Mouse (Mus musculus) lung, postnatal 0 days (tissue): ENCODE measurements around the gene Nosip. TPM values are rescaled to one million over a fixed set of nuclear protein-coding genes. Genes with fewer than 3 reads are reported as not detected.
"Not testable (repeated sequence)": the region's sequence is repeated elsewhere in the genome, so short reads cannot be mapped to it uniquely, and the experiment has no call there.

Experiments
- ATAC-seq: fragments of 200-750 bp; cut with Nextera tagmentation; 2 replicates; pipeline ENCODE4 v1.8.0; 2017; ENCODE audit warnings: moderate library complexity
- DNase-seq: peaks from one replicate; pipeline ENCODE4 v3.0.0-alpha.2; 2016; ENCODE audit warnings: low spot score
- H3K27ac ChIP-seq: fragments of 300-500 bp; sonication (generic); 2 replicates; pipeline ENCODE4 v1.5.1; 2014; ENCODE audit warnings: antibody characterized with exemption, mild to moderate bottlenecking, low read length, mixed read lengths
- H3K27me3 ChIP-seq: fragments of 300-500 bp; sonication (generic); replicated peaks from 2 replicates; pipeline ENCODE4 v1.6.1; 2014; ENCODE audit warnings: low read length, mixed read lengths; ENCODE audit not compliant: insufficient read depth
- H3K36me3 ChIP-seq: fragments of 300-500 bp; sonication (generic); 2 replicates; pipeline ENCODE4 v1.6.1; 2014; ENCODE audit warnings: low read length, mixed read lengths; ENCODE audit not compliant: insufficient read depth
- H3K4me1 ChIP-seq: fragments of 300-500 bp; sonication (generic); 2 replicates; pipeline ENCODE4 v1.6.1; 2014; ENCODE audit warnings: antibody characterized with exemption, low read depth, low read length, mixed read lengths; ENCODE audit not compliant: insufficient read depth
- H3K4me2 ChIP-seq: fragments of 300-500 bp; sonication (generic); replicated peaks from 2 replicates; pipeline ENCODE4 v1.6.1; 2014; ENCODE audit warnings: low read depth, mild to moderate bottlenecking, low read length, moderate library complexity, mixed read lengths
- H3K4me3 ChIP-seq: fragments of 300-500 bp; sonication (generic); 2 replicates; pipeline ENCODE4 v1.5.1; 2014; ENCODE audit warnings: low read depth, low read length
- H3K9ac ChIP-seq: fragments of 300-500 bp; sonication (generic); replicated peaks from 2 replicates; pipeline ENCODE4 v1.6.1; 2014; ENCODE audit warnings: low read depth, mild to moderate bottlenecking
- H3K9me3 ChIP-seq: fragments of 300-500 bp; sonication (generic); 2 replicates; pipeline ENCODE4 v1.6.1; 2016; ENCODE audit warnings: low read length, mixed read lengths
- CTCF ChIP-seq: IDR thresholded peaks from 2 replicates; pipeline ENCODE4 v1.5.1; 2016; ENCODE audit warnings: antibody characterized with exemption, mild to moderate bottlenecking
- EP300 ChIP-seq: IDR thresholded peaks from 2 replicates; pipeline ENCODE4 v1.6.1; 2016; ENCODE audit warnings: antibody characterized with exemption, mild to moderate bottlenecking, control low read depth
- WGBS: fragments of 180-500 bp; shearing (Covaris S2); extraction: QIAGEN DNeasy Blood & Tissue Kit; methylation state at CpG from one replicate; pipeline ENCODE4 v1.1.7; 2014; 5-methylcytosine and 5-hydroxymethylcytosine counted together
- polyA plus RNA-seq: library from polyadenylated mRNA; unstranded; fragments of >200 nt; fragmentation: Nextera tagmentation; extraction: Ambion mirVana; gene quantifications from 2 replicates; pipeline ENCODE4 v1.2.1, GENCODE M21; 2015

Nosip gene
- polyA plus RNA-seq, 1 experiment from 2014 or later: 62.8 TPM

GRCm38 (mm10) chr7:45107052-45107645, 44.9 kb downstream of the Nosip start:
- Histone ChIP-seq H3K4me3 (no peak overlapping the region), H3K4me1 (peaks cover 4% of the 10 kb centered on the region; the same call in 1 of the 2 replicates), H3K27me3 (no peaks in the 10 kb centered on the region), H3K9me3 (no peaks in the 10 kb centered on the region), H3K36me3 (no peaks in the 10 kb centered on the region), H3K4me2 (no peak overlapping the region), H3K9ac (no peak overlapping the region), H3K27ac (no peak overlapping the region)
- DNase-seq (no peak), ATAC-seq (no peak)
- no peak for TF ChIP-seq EP300
- no peak for TF ChIP-seq CTCF
- 57% methylated on average over 5 of the region's 5 CpGs for WGBS

GRCm38 (mm10) chr7:45110089-45110488, 47.9 kb downstream of the Nosip start:
- WGBS: 83% methylated on average over 4 of the region's 4 CpGs
- H3K9me3 ChIP-seq, H3K36me3 ChIP-seq, H3K4me2 ChIP-seq, ATAC-seq, H3K4me3 ChIP-seq, H3K9ac ChIP-seq, H3K4me1 ChIP-seq, H3K27ac ChIP-seq, H3K27me3 ChIP-seq, DNase-seq: not testable (repeated sequence)

GRCm38 (mm10) chr7:45111940-45112339, 49.7 kb downstream of the Nosip start:
- Histone ChIP-seq H3K9me3 (no peaks in the 10 kb centered on the region), H3K9ac (no peak overlapping the region), H3K4me2 (no peak overlapping the region), H3K36me3 (no peaks in the 10 kb centered on the region), H3K4me1 (no peaks in the 10 kb centered on the region), H3K27ac (no peak overlapping the region), H3K4me3 (no peak overlapping the region), H3K27me3 (no peaks in the 10 kb centered on the region)
- no peak for ATAC-seq
- 38% methylated on average over 2 of the region's 2 CpGs for WGBS
- no peak for TF ChIP-seq EP300
- no peak for TF ChIP-seq CTCF
- DNase-seq: no peak

GRCm38 (mm10) chr7:45112529-45112928, 50.3 kb downstream of the Nosip start:
- Histone ChIP-seq H3K9me3 (no peaks in the 10 kb centered on the region), H3K4me2 (no peak overlapping the region), H3K4me3 (no peak overlapping the region), H3K27ac (no peak overlapping the region), H3K36me3 (no peaks in the 10 kb centered on the region), H3K27me3 (no peaks in the 10 kb centered on the region), H3K4me1 (no peaks in the 10 kb centered on the region), H3K9ac (no peak overlapping the region)
- WGBS: 42% methylated on average over 3 of the region's 3 CpGs
- TF ChIP-seq CTCF (no peak), EP300 (no peak)
- DNase-seq (no peak), ATAC-seq (no peak)

- Histone ChIP-seq H3K4me3 (no peak overlapping the region), H3K36me3 (no peaks in the 10 kb centered on the region), H3K27me3 (no peaks in the 10 kb centered on the region), H3K9ac (no peak overlapping the region), H3K9me3 (no peaks in the 10 kb centered on the region), H3K4me1 (no peaks in the 10 kb centered on the region), H3K27ac (no peak overlapping the region), H3K4me2 (no peak overlapping the region)
- TF ChIP-seq EP300: no peak
- no peak for TF ChIP-seq CTCF
- DNase-seq: no peak
- ATAC-seq: no peak
- 67% methylated on average over 2 of the region's 2 CpGs for WGBS
Measured at GRCm38 (mm10) chr7:45113476-45113875, 51.2 kb downstream of the Nosip start.

- Histone ChIP-seq H3K27me3 (no peaks in the 10 kb centered on the region), H3K4me2 (no peak overlapping the region), H3K36me3 (peaks cover 9% of the 10 kb centered on the region; the same call in 1 of the 2 replicates), H3K9me3 (no peaks in the 10 kb centered on the region), H3K27ac (0 out of 2 replicates have a peak overlapping the region, but pooled peaks have one; percentile 14), H3K4me3 (no peak overlapping the region), H3K9ac (no peak overlapping the region), H3K4me1 (no peaks in the 10 kb centered on the region)
- no peak for TF ChIP-seq EP300
- no peak for TF ChIP-seq CTCF
- DNase-seq: no peak
- 83% methylated on average over 8 of the region's 8 CpGs for WGBS
- ATAC-seq: no peak
Measured at GRCm38 (mm10) chr7:45117566-45117965, 55.3 kb downstream of the Nosip start.

GRCm38 (mm10) chr7:45118336-45118735, 56.1 kb downstream of the Nosip start:
- Histone ChIP-seq H3K4me1 (peaks cover 4% of the 10 kb centered on the region; the same call in 1 of the 2 replicates), H3K9ac (no peak overlapping the region), H3K4me2 (no peak overlapping the region), H3K36me3 (peaks cover 9% of the 10 kb centered on the region; the same call in 1 of the 2 replicates), H3K4me3 (no peak overlapping the region), H3K27ac (no peak overlapping the region), H3K9me3 (no peaks in the 10 kb centered on the region), H3K27me3 (no peaks in the 10 kb centered on the region)
- no peak for DNase-seq
- TF ChIP-seq CTCF: no peak
- TF ChIP-seq EP300: no peak
- no peak for ATAC-seq
- WGBS: 88% methylated on average over 6 of the region's 6 CpGs
